Mouse (Mus musculus) lung, postnatal 36 days (tissue): ENCODE measurements at regions not wholly inside any gene's neighbourhood (a gene's known extent, or its start where the extent isn't known, plus 50 kb on each side); places are given as distances from the start of the nearest gene placed in this dataset.

Source experiments
- DNase-seq: peaks from one replicate; pipeline ENCODE4 v3.0.0; 2022; ENCODE audit warnings: mixed read lengths

GRCm38 (mm10) chr9:34323571-34323970, 162.1 kb upstream of the Kirrel3 start:
- DNase-seq, result no peak

- no peak for DNase-seq
Observed at GRCm38 (mm10) chr9:34328723-34329122, 157.0 kb upstream of the Kirrel3 start.

GRCm38 (mm10) chr9:34334112-34334511, 151.6 kb upstream of the Kirrel3 start:
- DNase-seq, result no peak

- no peak for DNase-seq
Observed at GRCm38 (mm10) chr9:34334555-34335468, 150.9 kb upstream of the Kirrel3 start.

- no peak for DNase-seq
Observed at GRCm38 (mm10) chr9:34348442-34348841, 137.3 kb upstream of the Kirrel3 start.

GRCm38 (mm10) chr9:34349997-34350396, 135.7 kb upstream of the Kirrel3 start:
- DNase-seq, result peak; percentile 79

- no peak for DNase-seq
Observed at GRCm38 (mm10) chr9:34353744-34354143, 131.9 kb upstream of the Kirrel3 start.

- no peak for DNase-seq
Observed at GRCm38 (mm10) chr9:34354723-34355316, 130.9 kb upstream of the Kirrel3 start.

- DNase-seq, result no peak
Observed at GRCm38 (mm10) chr9:34370686-34371398, 114.9 kb upstream of the Kirrel3 start.

- DNase-seq, result no peak
Observed at GRCm38 (mm10) chr9:34375187-34375586, 110.5 kb upstream of the Kirrel3 start.

- DNase-seq, result peak; percentile 7
Observed at GRCm38 (mm10) chr9:34380008-34380407, 105.7 kb upstream of the Kirrel3 start.

GRCm38 (mm10) chr9:34381601-34382000, 104.1 kb upstream of the Kirrel3 start:
- DNase-seq, result no peak

- no peak for DNase-seq
Observed at GRCm38 (mm10) chr9:34382208-34382607, 103.5 kb upstream of the Kirrel3 start.

GRCm38 (mm10) chr9:34386071-34386470, 99.6 kb upstream of the Kirrel3 start:
- peak; percentile 27 for DNase-seq

- no peak for DNase-seq
Observed at GRCm38 (mm10) chr9:34393042-34393441, 92.7 kb upstream of the Kirrel3 start.

- DNase-seq, result no peak
Observed at GRCm38 (mm10) chr9:34395839-34396804, 89.6 kb upstream of the Kirrel3 start.

GRCm38 (mm10) chr9:34411699-34412098, 74.0 kb upstream of the Kirrel3 start:
- no peak for DNase-seq

- no peak for DNase-seq
Observed at GRCm38 (mm10) chr9:34416153-34416552, 69.5 kb upstream of the Kirrel3 start.

- no peak for DNase-seq
Observed at GRCm38 (mm10) chr9:34418100-34418499, 67.6 kb upstream of the Kirrel3 start.

- DNase-seq, result no peak
Observed at GRCm38 (mm10) chr9:34421956-34422355, 63.7 kb upstream of the Kirrel3 start.

GRCm38 (mm10) chr9:34423062-34423461, 62.6 kb upstream of the Kirrel3 start:
- no peak for DNase-seq

- DNase-seq, result peak; percentile 46
Observed at GRCm38 (mm10) chr9:34426589-34426988, 59.1 kb upstream of the Kirrel3 start.
